Mouse (Mus musculus) embryonic facial prominence, embryonic 11.5 days (tissue): ENCODE results near the gene Acot8. TPM values are rescaled to one million over a fixed set of nuclear protein-coding genes. Genes with fewer than 3 reads are reported as not detected.
A peak's percentile ranks its signal among the peaks of the same experiment; 100 is the strongest.

Experiments
- ATAC-seq: fragments of 200-750 bp; cut with Nextera tagmentation; replicated peaks from 2 replicates; pipeline ENCODE4 v1.8.0; 2017; ENCODE audit warnings: low read depth; ENCODE audit not compliant: insufficient number of reproducible peaks, low FRiP score, low TSS enrichment
- DNase-seq: peaks from one replicate; pipeline ENCODE4 v3.0.0-alpha.2; 2015; ENCODE audit warnings: low spot score
- H3K27ac ChIP-seq: fragments of 300-500 bp; sonication (generic); replicated peaks from 2 replicates; pipeline ENCODE4 v1.5.1; 2014; ENCODE audit warnings: mild to moderate bottlenecking, low read depth, low read length, control low read depth
- H3K27me3 ChIP-seq: fragments of 300-500 bp; sonication (generic); 2 replicates; pipeline ENCODE4 v1.6.1; 2014; ENCODE audit warnings: mild to moderate bottlenecking, low read length, moderate library complexity, mixed read lengths; ENCODE audit not compliant: control insufficient read depth, insufficient read depth
- H3K36me3 ChIP-seq: fragments of 300-500 bp; sonication (generic); replicated peaks from 2 replicates; pipeline ENCODE4 v1.6.1; 2014; ENCODE audit warnings: low read depth, mild to moderate bottlenecking, low read length, moderate library complexity, mixed read lengths; ENCODE audit not compliant: control insufficient read depth, insufficient read depth
- H3K4me1 ChIP-seq: fragments of 300-500 bp; sonication (generic); 2 replicates; pipeline ENCODE4 v1.6.1; 2014; ENCODE audit warnings: low read length, mixed read lengths; ENCODE audit not compliant: control insufficient read depth, insufficient read depth
- H3K4me2 ChIP-seq: fragments of 300-500 bp; sonication (generic); 2 replicates; pipeline ENCODE4 v1.6.1; 2014; ENCODE audit warnings: low read depth, mild to moderate bottlenecking, control low read depth, low read length, moderate library complexity
- H3K4me3 ChIP-seq: fragments of 300-500 bp; sonication (generic); 2 replicates; pipeline ENCODE4 v1.5.1; 2014; ENCODE audit warnings: low read depth, low read length, control low read depth
- H3K9ac ChIP-seq: fragments of 300-500 bp; sonication (generic); replicated peaks from 2 replicates; pipeline ENCODE4 v1.6.1; 2014; ENCODE audit warnings: mild to moderate bottlenecking, control low read depth, low read length
- H3K9me3 ChIP-seq: fragments of 300-500 bp; sonication (generic); replicated peaks from 2 replicates; pipeline ENCODE4 v1.6.1; 2016; ENCODE audit warnings: mild to moderate bottlenecking, low read length, inconsistent platforms, mixed read lengths; ENCODE audit not compliant: control insufficient read depth
- WGBS: fragments of 180-500 bp; shearing (Covaris S2); extraction: QIAGEN DNeasy Blood & Tissue Kit; methylation state at CpG from one replicate; pipeline ENCODE4 v1.1.7; 2014; 5-methylcytosine and 5-hydroxymethylcytosine counted together
- polyA plus RNA-seq: library from polyadenylated mRNA; unstranded; fragments of >200 nt; fragmentation: Nextera tagmentation; extraction: Ambion mirVana; gene quantifications from 2 replicates; pipeline ENCODE4 v1.2.1, GENCODE M21; 2014

The Acot8 gene
- polyA plus RNA-seq, 1 experiment from 2014 or later, result 9.6 TPM

- Histone ChIP-seq H3K9me3 (no peaks in the 10 kb centered on the region), H3K27ac (peak within 1 kb of the TSS; percentile 70), H3K4me2 (peak within 1 kb of the TSS; percentile 82), H3K27me3 (no peaks in the 10 kb centered on the region), H3K9ac (peak within 1 kb of the TSS; percentile 90), H3K36me3 (no peaks in the 10 kb centered on the region; the same call in none of the 2 replicates), H3K4me3 (peak within 1 kb of the TSS; percentile 99), H3K4me1 (peaks cover 4% of the 10 kb centered on the region; the same call in 1 of the 2 replicates)
- DNase-seq, result peak; percentile 99
- peak; percentile 98 for ATAC-seq
- WGBS, result 2% methylated on average over 53 of the region's 53 CpGs
These were observed 35.2 kb downstream of the Acot8 start, which contains the start of gene Ube2c for GRCm38 (mm10) chr2:164769258-164770037. Gene Ube2c, plus strand, starts transcription at chr2:164769898.

- peaks cover 2% of the 10 kb centered on the region for H3K36me3 ChIP-seq
- DNase-seq (no peak), ATAC-seq (no peak)
- H3K4me3 ChIP-seq, result no peak overlapping the region
- H3K9me3 ChIP-seq, result no peaks in the 10 kb centered on the region
- H3K4me2 ChIP-seq, result no peak overlapping the region
- no peaks in the 10 kb centered on the region for H3K27me3 ChIP-seq
- H3K27ac ChIP-seq, result no peak overlapping the region
- no peak overlapping the region for H3K9ac ChIP-seq
- H3K4me1 ChIP-seq, result peaks cover 4% of the 10 kb centered on the region; the same call in 1 of the 2 replicates
- 92% methylated on average over 15 of the region's 15 CpGs for WGBS
These were observed 36.7 kb downstream of the Acot8 start for GRCm38 (mm10) chr2:164767812-164768540.

GRCm38 (mm10) chr2:164765841-164766240 lies 38.8 kb downstream of the Acot8 start:
- 83% methylated on average over 3 of the region's 3 CpGs for WGBS
- Histone ChIP-seq H3K9ac (no peak overlapping the region), H3K4me2 (no peak overlapping the region), H3K27me3 (no peaks in the 10 kb centered on the region), H3K36me3 (peaks cover 10% of the 10 kb centered on the region), H3K4me3 (no peak overlapping the region), H3K27ac (no peak overlapping the region), H3K4me1 (no peaks in the 10 kb centered on the region), H3K9me3 (no peaks in the 10 kb centered on the region)
- ATAC-seq (no peak), DNase-seq (no peak)

DNA sequence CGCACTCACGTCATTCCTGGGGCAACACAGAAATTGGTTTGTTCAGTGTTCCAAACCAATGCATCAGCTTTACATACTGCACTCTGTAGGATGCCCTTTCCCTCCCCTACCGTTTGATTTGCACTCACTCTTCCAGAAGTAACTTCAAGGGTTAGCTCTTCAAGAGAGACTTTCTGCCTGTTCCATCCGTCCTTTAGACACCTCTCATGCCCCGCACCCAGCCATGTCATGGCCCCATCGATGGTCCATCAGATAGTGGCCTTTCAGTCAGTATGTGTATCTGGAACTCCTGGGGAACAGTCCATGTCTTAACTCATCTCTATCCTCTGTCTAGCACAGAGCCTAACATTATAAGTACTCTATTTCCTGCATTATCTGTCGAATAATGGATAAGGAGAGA lies 42.1 kb downstream of the Acot8 start:
- Histone ChIP-seq H3K4me1 (no peaks in the 10 kb centered on the region), H3K4me3 (no peak overlapping the region), H3K9ac (no peak overlapping the region), H3K27ac (no peak overlapping the region), H3K9me3 (no peaks in the 10 kb centered on the region), H3K4me2 (no peak overlapping the region), H3K36me3 (peaks cover 20% of the 10 kb centered on the region), H3K27me3 (no peaks in the 10 kb centered on the region)
- 87% methylated on average over 7 of the region's 7 CpGs for WGBS
- DNase-seq (no peak), ATAC-seq (no peak)

GRCm38 (mm10) chr2:164761971-164762370 lies 42.7 kb downstream of the Acot8 start:
- H3K27me3 ChIP-seq, result no peaks in the 10 kb centered on the region
- H3K9me3 ChIP-seq, result no peaks in the 10 kb centered on the region
- no peak overlapping the region for H3K4me2 ChIP-seq
- H3K27ac ChIP-seq, result no peak overlapping the region
- H3K36me3 ChIP-seq, result peaks cover 20% of the 10 kb centered on the region
- ATAC-seq (no peak), DNase-seq (no peak)
- WGBS, result 96% methylated on average over 4 of the region's 4 CpGs
- no peaks in the 10 kb centered on the region for H3K4me1 ChIP-seq
- H3K4me3 ChIP-seq, result no peak overlapping the region
- no peak overlapping the region for H3K9ac ChIP-seq

DNA sequence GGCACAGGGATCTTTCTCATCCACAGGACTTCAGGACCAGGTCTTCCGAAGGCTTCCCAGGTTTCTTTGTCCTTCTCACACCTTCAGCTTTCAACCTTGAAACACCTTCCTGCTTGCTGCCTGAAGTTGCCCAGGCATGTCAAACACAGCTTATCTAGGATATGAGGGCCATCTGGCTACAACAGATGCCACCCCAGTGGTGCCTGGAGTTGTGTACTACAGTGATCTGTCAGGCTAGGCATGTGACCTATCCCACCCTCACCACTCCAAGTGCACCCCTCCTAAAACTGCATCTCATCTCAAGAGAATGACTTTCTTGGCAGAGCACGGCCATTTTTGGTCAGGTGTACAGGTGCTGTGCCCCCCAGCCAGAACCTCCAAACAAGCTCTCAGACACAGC lies 43.2 kb downstream of the Acot8 start:
- H3K4me1 ChIP-seq, result no peaks in the 10 kb centered on the region
- ATAC-seq (no peak), DNase-seq (no peak)
- H3K4me3 ChIP-seq, result no peak overlapping the region
- no peaks in the 10 kb centered on the region for H3K27me3 ChIP-seq
- no peak overlapping the region for H3K9ac ChIP-seq
- peaks cover 20% of the 10 kb centered on the region for H3K36me3 ChIP-seq
- 92% methylated on average over 2 of the region's 2 CpGs for WGBS
- H3K9me3 ChIP-seq, result no peaks in the 10 kb centered on the region
- H3K4me2 ChIP-seq, result no peak overlapping the region
- no peak overlapping the region for H3K27ac ChIP-seq

- Histone ChIP-seq H3K27me3 (no peaks in the 10 kb centered on the region), H3K36me3 (peaks cover 24% of the 10 kb centered on the region), H3K4me2 (no peak overlapping the region), H3K27ac (no peak overlapping the region), H3K4me1 (no peaks in the 10 kb centered on the region), H3K9ac (no peak overlapping the region), H3K4me3 (no peak overlapping the region), H3K9me3 (no peaks in the 10 kb centered on the region)
- WGBS, result 83% methylated on average over 4 of the region's 4 CpGs
- DNase-seq (no peak), ATAC-seq (no peak)
These were observed 44.4 kb downstream of the Acot8 start for GRCm38 (mm10) chr2:164760059-164760833.
